7 mouse cellular contexts compared by ENCODE assay signal in the genomic region with DNA sequence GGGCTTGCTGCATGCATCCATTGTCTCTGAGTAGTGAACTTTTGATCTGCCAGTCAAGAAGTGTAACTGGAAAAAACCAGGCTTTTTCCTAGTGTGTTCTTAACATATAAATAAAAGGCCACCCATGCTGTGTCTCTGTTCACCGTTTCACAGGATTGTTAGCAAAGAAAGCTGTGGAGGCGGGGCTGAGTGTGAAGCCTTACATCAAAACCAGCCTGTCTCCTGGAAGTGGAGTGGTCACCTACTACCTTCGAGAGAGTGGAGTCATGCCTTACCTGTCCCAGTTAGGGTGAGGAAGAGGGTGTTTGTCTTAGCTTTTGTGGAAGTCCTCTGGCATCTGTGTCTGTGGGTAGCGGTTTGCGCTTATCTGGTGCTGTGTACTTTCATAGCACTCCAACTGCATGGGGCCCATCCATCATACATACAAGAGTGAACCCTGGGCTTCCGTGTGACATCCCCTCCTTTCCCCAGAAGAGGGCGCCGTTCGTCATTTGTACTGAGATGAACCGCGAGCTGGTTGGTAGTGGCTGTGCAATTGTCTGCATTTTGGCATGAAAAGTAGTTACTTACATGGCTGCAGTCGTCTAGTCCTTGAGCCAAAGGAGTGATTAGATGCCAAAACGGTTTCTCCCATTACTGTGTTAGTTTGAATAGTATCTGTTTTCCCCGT. TPM values are rescaled to one million over a fixed set of nuclear protein-coding genes. Genes with fewer than 3 reads are reported as not detected.
DNase-seq lines count a peak whose midpoint lies in the region; ATAC-seq lines count a peak whose summit lies in the region.

No protein-coding gene starts in this region.

- peak; percentile 58 for DNase-seq in Muller cell, postnatal 12 days (ENCODE audit: inconsistent ontology term)
- peak; percentile 76 for DNase-seq in induced T-regulatory cell, adult 2 months (ENCODE audit: low read depth)
- DNase-seq in left cerebral cortex, adult 18-20 months (ENCODE audit: low spot score in 2 of 2), result peak; percentile 63 to 72
- peak; percentile 36 for DNase-seq in right cerebral cortex, postnatal 25 days

- H3K4me3 ChIP-seq in brown adipose tissue, adult 24 weeks (ENCODE audit: insufficient read depth, low read depth, low read length), result no peak overlapping the region
- no peak overlapping the region for H3K4me3 ChIP-seq in forebrain, embryonic 12.5 days (replicated peaks)

- 41% methylated on average over 14 of the region's 14 CpGs for WGBS in forebrain, embryonic 12.5 days

- H3K27me3 ChIP-seq in forebrain, embryonic 12.5 days, result no peaks in the 10 kb centered on the region

- no peak overlapping the region for H3K4me2 ChIP-seq in forebrain, embryonic 12.5 days

- H3K4me1 ChIP-seq in brown adipose tissue, adult 24 weeks (ENCODE audit: control insufficient read depth, insufficient read depth, insufficient read length, low read length), result no peaks in the 10 kb centered on the region
- H3K4me1 ChIP-seq in forebrain, embryonic 12.5 days, result no peaks in the 10 kb centered on the region

- no peaks in the 10 kb centered on the region for H3K9me3 ChIP-seq in forebrain, embryonic 12.5 days

- no peak overlapping the region for H3K9ac ChIP-seq in forebrain, embryonic 12.5 days

- peak overlapping the region; percentile 54; the same call in 1 of the 2 replicates for H3K27ac ChIP-seq in brown adipose tissue, adult 24 weeks (replicated peaks; ENCODE audit: low read depth, low read length)
- H3K27ac ChIP-seq in forebrain, embryonic 12.5 days, result no peak overlapping the region

- H3K36me3 ChIP-seq in forebrain, embryonic 12.5 days (replicated peaks), result peaks cover 83% of the 10 kb centered on the region

- ATAC-seq in forebrain, embryonic 12.5 days (ENCODE audit: low FRiP score), result peak; percentile 61; the same call in 1 of the 2 replicates
- ATAC-seq in megakaryocyte progenitor cell, adult 5-6 weeks (replicated peaks; ENCODE audit: poor library complexity), result peak; percentile 98

RNA-seq across cellular contexts. Expression of gene Aco1, which starts 39.9 kb away (rescaled TPM):
- 101 and 105 TPM in 2 replicates for polyA plus RNA-seq in brown adipose tissue, adult 24 weeks (2012; ENCODE audit: insufficient read depth, insufficient read length, missing spikeins)
- polyA plus RNA-seq in forebrain, embryonic 12.5 days (2016; fragmentation: Nextera tagmentation; extraction: Ambion mirVana), result 60.8 and 63.9 TPM in 2 replicates
- total RNA-seq in left cerebral cortex, adult 18-20 months (2021), result 10 to 100 TPM; 22.7 to 28.0 TPM
- 15.4 and 19.2 TPM in 2 replicates for total RNA-seq in megakaryocyte progenitor cell, adult 5-6 weeks (2015)
- total RNA-seq in megakaryocyte progenitor cell, adult 5-6 weeks (2017), result 18.5 and 21.0 TPM in 2 replicates

RNA-seq across cellular contexts. Expression of gene Ddx58, which starts 56.8 kb away (rescaled TPM):
- 12.0 and 16.6 TPM in 2 replicates for polyA plus RNA-seq in brown adipose tissue, adult 24 weeks (2012; ENCODE audit: insufficient read depth, insufficient read length, missing spikeins)
- 2.7 and 4.2 TPM in 2 replicates for polyA plus RNA-seq in forebrain, embryonic 12.5 days (2016; fragmentation: Nextera tagmentation; extraction: Ambion mirVana)
- 1 to 10 TPM; 4.0 to 4.4 TPM for total RNA-seq in left cerebral cortex, adult 18-20 months (2021)
- total RNA-seq in megakaryocyte progenitor cell, adult 5-6 weeks (2015), result 6.7 and 13.3 TPM in 2 replicates
- total RNA-seq in megakaryocyte progenitor cell, adult 5-6 weeks (2017), result 8.2 and 9.8 TPM in 2 replicates
